Mouse (Mus musculus) spleen, adult 2 months (tissue): ENCODE data around the gene Sbno2. TPM values are rescaled to one million over a fixed set of nuclear protein-coding genes. Genes with fewer than 3 reads are reported as not detected.

Experiments used
- DNase-seq, 2 experiments: peaks; one replicate each; pipeline versions ENCODE4 v3.0.0 to v3.0.0-alpha.2; 2012 to 2021; ENCODE audit warnings: low spot score in 2 of 2, low read depth in 1 of 2
- H3K27ac ChIP-seq: fragments of 200-500 bp; 2 replicates; pipeline ENCODE4 v1.5.1; 2012; ENCODE audit warnings: low read length, inconsistent platforms; ENCODE audit not compliant: insufficient read depth
- H3K27me3 ChIP-seq: fragments of 200-500 bp; 2 replicates; pipeline ENCODE4 v1.6.1; 2012; ENCODE audit warnings: mild to moderate bottlenecking, moderate library complexity, low read length, inconsistent platforms; ENCODE audit not compliant: control insufficient read depth, insufficient read depth
- H3K36me3 ChIP-seq: fragments of 200-500 bp; 2 replicates; pipeline ENCODE4 v1.6.1; 2012; ENCODE audit warnings: mild to moderate bottlenecking, low read length, inconsistent platforms; ENCODE audit not compliant: control insufficient read depth, insufficient read depth
- H3K4me1 ChIP-seq: fragments of 200-500 bp; 2 replicates; pipeline ENCODE4 v1.6.1; 2011; ENCODE audit warnings: inconsistent platforms; ENCODE audit not compliant: control insufficient read depth, insufficient read depth, insufficient read length
- H3K4me3 ChIP-seq: fragments of 200-500 bp; 2 replicates; pipeline ENCODE4 v1.5.1; 2011; ENCODE audit warnings: mild to moderate bottlenecking, inconsistent platforms; ENCODE audit not compliant: insufficient read depth, insufficient read length; ENCODE audit errors: extremely low read depth
- CTCF ChIP-seq: fragments of 200-500 bp; IDR thresholded peaks from 2 replicates; pipeline ENCODE4 v1.5.1; 2011; ENCODE audit warnings: mild to moderate bottlenecking, inconsistent platforms; ENCODE audit not compliant: insufficient read depth, insufficient read length, insufficient replicate concordance; ENCODE audit errors: extremely low read depth
- POLR2A ChIP-seq: fragments of 200-500 bp; IDR thresholded peaks from 2 replicates; pipeline ENCODE4 v1.6.1; 2011; ENCODE audit warnings: low read depth, low read length, inconsistent platforms
- WGBS: fragments of 180-500 bp; shearing (Covaris S2); methylation state at CpG from one replicate; pipeline ENCODE4 v1.1.7; 2018; 5-methylcytosine and 5-hydroxymethylcytosine counted together
- polyA plus RNA-seq: library from polyadenylated mRNA; depleted of rRNA; stranded (reverse); fragments of >200 nt; gene quantifications from 2 replicates; pipeline ENCODE4 v1.2.3, GENCODE M21; 2012; rRNA removed

Gene Sbno2
- polyA plus RNA-seq, 1 experiment: 95.0 TPM

GRCm38 (mm10) chr10:80014484-80015290 lies 90.7 kb downstream of the Sbno2 start:
- WGBS: 76% methylated on average over 28 of the region's 28 CpGs
- H3K36me3 ChIP-seq: peaks cover 31% of the 10 kb centered on the region
- TF ChIP-seq CTCF: peak; percentile 66; the same call in 1 of the 2 replicates
- TF ChIP-seq POLR2A: no peak

GRCm38 (mm10) chr10:80013609-80014008 lies 91.8 kb downstream of the Sbno2 start:
- Histone ChIP-seq H3K4me1 (peaks cover 9% of the 10 kb centered on the region), H3K27ac (no peak overlapping the region), H3K4me3 (no peak overlapping the region), H3K27me3 (no peaks in the 10 kb centered on the region), H3K36me3 (peaks cover 26% of the 10 kb centered on the region)
- DNase-seq: no peak
- WGBS: 95% methylated on average over 25 of the region's 25 CpGs
- TF ChIP-seq CTCF: no peak
- no peak for TF ChIP-seq POLR2A

More at GRCm38 (mm10) chr10:80014484-80015290, 90.7 kb downstream of the Sbno2 start:
- no peak overlapping the region for H3K4me3 ChIP-seq
- H3K4me1 ChIP-seq: peaks cover 13% of the 10 kb centered on the region
- peak in 1 of 2 experiments; percentile 59 for DNase-seq
- H3K27ac ChIP-seq: peak overlapping the region; percentile 9; the same call in 1 of the 2 replicates
- H3K27me3 ChIP-seq: no peaks in the 10 kb centered on the region

GRCm38 (mm10) chr10:80011740-80012139 lies 93.6 kb downstream of the Sbno2 start:
- Histone ChIP-seq H3K27ac (no peak overlapping the region), H3K4me3 (no peak overlapping the region), H3K4me1 (peaks cover 9% of the 10 kb centered on the region), H3K36me3 (peaks cover 33% of the 10 kb centered on the region), H3K27me3 (no peaks in the 10 kb centered on the region)
- TF ChIP-seq POLR2A (no peak), CTCF (no peak)
- WGBS: 97% methylated on average over 6 of the region's 6 CpGs
- DNase-seq: no peak

Other genes starting within 250 kb of the Sbno2 start
- 25.6 and 39.2 TPM in 2 replicates for gene Prtn3, start 231.1 kb downstream of the Sbno2 start, polyA plus RNA-seq
- 3.6 and 4.0 TPM in 2 replicates for gene Plppr3, start 230.9 kb downstream of the Sbno2 start, polyA plus RNA-seq
- 33.0 and 61.9 TPM in 2 replicates for gene Elane, start 219.3 kb downstream of the Sbno2 start, polyA plus RNA-seq
- gene Cfd, start 214.7 kb downstream of the Sbno2 start, polyA plus RNA-seq: 71.5 and 138 TPM in 2 replicates
- 46.4 and 73.7 TPM in 2 replicates for gene Med16, start 196.6 kb downstream of the Sbno2 start, polyA plus RNA-seq
- gene Gm26602, start 194.7 kb downstream of the Sbno2 start, polyA plus RNA-seq: not detected in 2 replicates
- 5.3 and 6.3 TPM in 2 replicates for gene Kiss1r, start 188.6 kb downstream of the Sbno2 start, polyA plus RNA-seq
- 117 and 150 TPM in 2 replicates for gene R3hdm4, start 184.4 kb downstream of the Sbno2 start, polyA plus RNA-seq
- 15.0 and 23.2 TPM in 2 replicates for gene Arid3a, start 178.5 kb downstream of the Sbno2 start, polyA plus RNA-seq
- 41.2 and 51.6 TPM in 2 replicates for gene Wdr18, start 145.4 kb downstream of the Sbno2 start, polyA plus RNA-seq
- 0.12 and 0.16 TPM in 2 replicates for gene Grin3b, start 134.9 kb downstream of the Sbno2 start, polyA plus RNA-seq
- 266 and 371 TPM in 2 replicates for gene Tmem259, start 121.2 kb downstream of the Sbno2 start, polyA plus RNA-seq
- 297 and 409 TPM in 2 replicates for gene Cnn2, start 117.0 kb downstream of the Sbno2 start, polyA plus RNA-seq
- 50.4 and 64.5 TPM in 2 replicates for gene Abca7, start 109.1 kb downstream of the Sbno2 start, polyA plus RNA-seq
- gene Arhgap45, start 88.9 kb downstream of the Sbno2 start, polyA plus RNA-seq: 492 and 574 TPM in 2 replicates
- gene Polr2e, start 65.8 kb downstream of the Sbno2 start, polyA plus RNA-seq: 139 and 182 TPM in 2 replicates
- 238 and 259 TPM in 2 replicates for gene Gpx4, start 58.4 kb downstream of the Sbno2 start, polyA plus RNA-seq
- 120 and 144 TPM in 2 replicates for gene Stk11, start 10.2 kb upstream of the Sbno2 start, polyA plus RNA-seq
- 592 and 782 TPM in 2 replicates for gene Atp5d, start 33.1 kb upstream of the Sbno2 start, polyA plus RNA-seq
- gene Cbarp, start 35.3 kb upstream of the Sbno2 start, polyA plus RNA-seq: 11.9 and 13.4 TPM in 2 replicates
- 128 and 157 TPM in 2 replicates for gene Midn, start 42.7 kb upstream of the Sbno2 start, polyA plus RNA-seq
- 144 and 151 TPM in 2 replicates for gene Cirbp, start 60.4 kb upstream of the Sbno2 start, polyA plus RNA-seq
- gene 1600002K03Rik, start 67.4 kb upstream of the Sbno2 start, polyA plus RNA-seq: 10.8 TPM in 2 replicates
- gene Efna2, start 73.9 kb upstream of the Sbno2 start, polyA plus RNA-seq: 1.3 and 1.8 TPM in 2 replicates
- gene Mum1, start 120.9 kb upstream of the Sbno2 start, polyA plus RNA-seq: 35.1 and 42.8 TPM in 2 replicates
- 314 and 402 TPM in 2 replicates for gene Ndufs7, start 143.6 kb upstream of the Sbno2 start, polyA plus RNA-seq
- 19.7 and 23.5 TPM in 2 replicates for gene Gamt, start 155.4 kb upstream of the Sbno2 start, polyA plus RNA-seq
- gene Dazap1, start 155.9 kb upstream of the Sbno2 start, polyA plus RNA-seq: 66.8 and 74.5 TPM in 2 replicates
- 2,107 and 2,204 TPM in 2 replicates for gene Rps15, start 186.9 kb upstream of the Sbno2 start, polyA plus RNA-seq
- gene Apc2, start 190.4 kb upstream of the Sbno2 start, polyA plus RNA-seq: 0.68 and 1.00 TPM in 2 replicates
- 40.6 and 56.7 TPM in 2 replicates for gene 2310011J03Rik, start 215.0 kb upstream of the Sbno2 start, polyA plus RNA-seq
- 6.2 and 10.0 TPM in 2 replicates for gene Pcsk4, start 223.9 kb upstream of the Sbno2 start, polyA plus RNA-seq
- gene Reep6, start 224.4 kb upstream of the Sbno2 start, polyA plus RNA-seq: 2.1 and 2.5 TPM in 2 replicates
- 8.8 and 14.3 TPM in 2 replicates for gene Adamtsl5, start 242.8 kb upstream of the Sbno2 start, polyA plus RNA-seq